Comparison of ENCODE assay signal across 27 mouse cellular contexts in the genomic region with DNA sequence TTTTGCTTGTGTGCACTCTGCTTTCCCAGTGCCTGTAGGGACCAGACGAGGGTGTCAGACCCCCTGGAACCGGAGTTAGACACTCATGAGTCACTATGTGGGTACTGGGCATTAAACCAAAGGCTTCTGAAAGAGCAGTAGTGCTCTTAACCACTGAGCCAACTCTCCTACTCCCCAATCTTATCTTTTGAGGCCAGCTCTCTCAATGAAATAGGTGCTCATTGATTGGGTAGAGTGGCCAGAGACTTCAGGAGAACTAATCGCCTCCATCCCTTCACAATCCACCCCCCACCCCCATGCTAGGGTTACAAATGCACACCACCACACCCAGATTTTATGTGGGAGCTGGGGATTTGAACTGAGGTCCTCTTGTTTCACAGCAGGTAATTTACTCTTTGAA. TPM values are rescaled to one million over a fixed set of nuclear protein-coding genes. Genes with fewer than 3 reads are reported as not detected.
"Had no signal": no experiment of that assay in that cellular context is flagged by ENCODE, and none has a peak within 500 bp of the region (broad histone marks: within the 10 kb centered on the region; RNA-seq: fewer than 3 reads in every experiment).

No protein-coding gene starts in this region.

- H3K36me3 ChIP-seq: heart, embryonic 13.5 days; heart, embryonic 15.5 days; intestine, embryonic 15.5 days; limb, embryonic 10.5 days; limb, embryonic 12.5 days had no signal

- H3K27ac ChIP-seq: heart, adult 2 months; heart, embryonic 13.5 days; heart, embryonic 15.5 days; hindbrain, embryonic 14.5 days; intestine, embryonic 15.5 days; layer of hippocampus, adult 2 months; left cerebral cortex, adult 2 months; limb, embryonic 10.5 days; limb, embryonic 12.5 days had no signal

- H3K9ac ChIP-seq: forebrain, postnatal 0 days; heart, embryonic 13.5 days; heart, embryonic 15.5 days; hindbrain, embryonic 14.5 days; intestine, embryonic 15.5 days; limb, embryonic 12.5 days had no signal

- H3K9me3 ChIP-seq: heart, embryonic 13.5 days; heart, embryonic 15.5 days; intestine, embryonic 15.5 days; limb, embryonic 10.5 days; limb, embryonic 12.5 days had no signal

- DNase-seq: forebrain, postnatal 0 days; gastrocnemius, postnatal 14 days; gastrocnemius, postnatal 36 days; heart, adult 11 months; heart, adult 2 months; heart, postnatal 14 days; heart, postnatal 36 days; kidney, adult 18-20 months; kidney, adult 8-10 months; kidney, postnatal 10 days; kidney, postnatal 25 days; kidney, postnatal 4 days; layer of hippocampus, postnatal 36 days had no signal

- H3K4me3 ChIP-seq: heart, adult 2 months; heart, embryonic 13.5 days; heart, embryonic 15.5 days; intestine, embryonic 15.5 days; layer of hippocampus, adult 2 months; left cerebral cortex, adult 2 months; limb, embryonic 10.5 days; limb, embryonic 12.5 days had no signal

- ATAC-seq: forebrain, postnatal 0 days; hindbrain, embryonic 16.5 days; inflammation-experienced regulatory T-cells, adult 6 months; intestine, embryonic 15.5 days; intestine, postnatal 0 days had no signal

- H3K4me2 ChIP-seq: heart, embryonic 11.5 days; heart, embryonic 13.5 days; heart, embryonic 15.5 days; hindbrain, embryonic 14.5 days; intestine, embryonic 15.5 days; limb, embryonic 12.5 days had no signal

RNA-seq across cellular contexts. Expression of a gene that starts 4.3 kb away (rescaled TPM):
- total RNA-seq: hematopoietic stem cell, adult 5-6 weeks; liver, adult 2 months had no signal
- polyA plus RNA-seq: inflammation-experienced regulatory T-cells, adult 6 months; liver, adult 2 months had no signal

RNA-seq across cellular contexts. Expression of a gene that starts 42.3 kb away (rescaled TPM):
- total RNA-seq: hematopoietic stem cell, adult 5-6 weeks had no signal
- polyA plus RNA-seq: inflammation-experienced regulatory T-cells, adult 6 months had no signal

RNA-seq across cellular contexts. Expression of a gene that starts 44.3 kb away (rescaled TPM):
- total RNA-seq: layer of hippocampus, adult 2 months had no signal
